In genomic region chr4:118077293-118077752, GRCm38 (mm10) we compare ENCODE assay signal across 13 mouse cellular contexts. TPM values are rescaled to one million over a fixed set of nuclear protein-coding genes. Genes with fewer than 3 reads are reported as not detected.
DNase-seq lines count a peak whose midpoint lies in the region; ATAC-seq and TF ChIP-seq lines count a peak whose summit lies in the region.
"Had no signal": no experiment of that assay in that cellular context is flagged by ENCODE, and none has a peak within 500 bp of the region (broad histone marks: within the 10 kb centered on the region; RNA-seq: fewer than 3 reads in every experiment).

No protein-coding gene starts in this region.

- no peak overlapping the region for H3K4me3 ChIP-seq in gastrocnemius, adult 2 months
- H3K4me3 ChIP-seq in neural tube, embryonic 13.5 days, result no peak overlapping the region
- no peak overlapping the region for H3K4me3 ChIP-seq in stomach, embryonic 15.5 days (replicated peaks)
- H3K4me3 ChIP-seq in forebrain, embryonic 10.5 days, result no peak overlapping the region
- H3K4me3 ChIP-seq: layer of hippocampus, adult 2 months; lung, embryonic 15.5 days; midbrain, embryonic 13.5 days had no signal

- peak; percentile 52; the same call in 1 of the 2 replicates for ATAC-seq in neural tube, embryonic 13.5 days (ENCODE audit: low read depth)
- no peak for ATAC-seq in stomach, embryonic 15.5 days (ENCODE audit: insufficient read depth, low FRiP score, low read depth)
- no peak for ATAC-seq in granulocyte monocyte progenitor cell, adult 5-6 weeks (replicated peaks; ENCODE audit: poor library complexity, severe bottlenecking)
- ATAC-seq: midbrain, embryonic 13.5 days had no signal

- H3K4me2 ChIP-seq in neural tube, embryonic 13.5 days, result peak overlapping the region; percentile 22; the same call in 1 of the 2 replicates
- H3K4me2 ChIP-seq in stomach, embryonic 15.5 days, result no peak overlapping the region
- H3K4me2 ChIP-seq: lung, embryonic 15.5 days; midbrain, embryonic 13.5 days had no signal

- H3K27me3 ChIP-seq in neural tube, embryonic 13.5 days, result no peaks in the 10 kb centered on the region
- H3K27me3 ChIP-seq in stomach, embryonic 15.5 days (replicated peaks), result no peaks in the 10 kb centered on the region
- H3K27me3 ChIP-seq in forebrain, embryonic 10.5 days (ENCODE audit: poor library complexity, severe bottlenecking), result no peaks in the 10 kb centered on the region
- H3K27me3 ChIP-seq: lung, embryonic 15.5 days; midbrain, embryonic 13.5 days had no signal

- peak overlapping the region; percentile 5 for H3K27ac ChIP-seq in gastrocnemius, adult 2 months
- peak overlapping the region; percentile 67 for H3K27ac ChIP-seq in neural tube, embryonic 13.5 days (replicated peaks)
- H3K27ac ChIP-seq in stomach, embryonic 15.5 days, result peak overlapping the region; percentile 57
- H3K27ac ChIP-seq in forebrain, embryonic 10.5 days, result no peak overlapping the region
- H3K27ac ChIP-seq: layer of hippocampus, adult 2 months; lung, embryonic 15.5 days; midbrain, embryonic 13.5 days had no signal

- DNase-seq in gastrocnemius, adult 2 months, result no peak
- no peak for DNase-seq in gastrocnemius, postnatal 14 days
- no peak for DNase-seq in neural tube, embryonic 10.5 days (ENCODE audit: extremely low spot score, low spot score)
- DNase-seq in kidney, postnatal 36 days, result peak; percentile 63 to 64
- no peak for DNase-seq in forebrain, embryonic 10.5 days (ENCODE audit: extremely low spot score, low spot score)
- DNase-seq: cerebellum, postnatal 25 days; thymus, adult 2 months had no signal

- peaks cover 21% of the 10 kb centered on the region for H3K4me1 ChIP-seq in neural tube, embryonic 13.5 days (replicated peaks)
- H3K4me1 ChIP-seq in stomach, embryonic 15.5 days, result peaks cover 7% of the 10 kb centered on the region; the same call in 1 of the 2 replicates
- H3K4me1 ChIP-seq in forebrain, embryonic 10.5 days, result peaks cover 8% of the 10 kb centered on the region; the same call in 1 of the 2 replicates
- H3K4me1 ChIP-seq: lung, embryonic 15.5 days had no signal

- TF ChIP-seq CTCF in gastrocnemius, adult 2 months (IDR thresholded peaks at IDR 0.05), result no peak

- H3K9me3 ChIP-seq in neural tube, embryonic 13.5 days, result peaks cover 2% of the 10 kb centered on the region; the same call in 1 of the 2 replicates
- no peaks in the 10 kb centered on the region for H3K9me3 ChIP-seq in stomach, embryonic 15.5 days
- H3K9me3 ChIP-seq in forebrain, embryonic 10.5 days, result peaks cover 4% of the 10 kb centered on the region; the same call in 1 of the 2 replicates
- H3K9me3 ChIP-seq: lung, embryonic 15.5 days; midbrain, embryonic 13.5 days had no signal

- 25% methylated on average over 12 of the region's 12 CpGs for WGBS in neural tube, embryonic 13.5 days
- 44% methylated on average over 12 of the region's 12 CpGs for WGBS in stomach, embryonic 15.5 days
- 84% methylated on average over 12 of the region's 12 CpGs for WGBS in forebrain, embryonic 10.5 days

- H3K9ac ChIP-seq in neural tube, embryonic 13.5 days, result peak overlapping the region; percentile 48; the same call in 1 of the 2 replicates
- no peak overlapping the region for H3K9ac ChIP-seq in stomach, embryonic 15.5 days
- H3K9ac ChIP-seq: lung, embryonic 15.5 days; midbrain, embryonic 13.5 days had no signal

- H3K36me3 ChIP-seq in neural tube, embryonic 13.5 days, result no peaks in the 10 kb centered on the region
- no peaks in the 10 kb centered on the region for H3K36me3 ChIP-seq in stomach, embryonic 15.5 days
- H3K36me3 ChIP-seq in forebrain, embryonic 10.5 days (replicated peaks), result peaks cover 13% of the 10 kb centered on the region
- H3K36me3 ChIP-seq: lung, embryonic 15.5 days; midbrain, embryonic 13.5 days had no signal

- intact Hi-C loops in gastrocnemius, adult 2 months (cut with DNase I), result loop anchor here (5.0 kb wide), 1 partner anchor 35 kb away; no protein-coding TSS in a partner anchor
- intact Hi-C loops in gastrocnemius, postnatal 14 days (cut with DNase I; ENCODE audit: low total_unique reads), result no loop called here

RNA-seq across cellular contexts. Expression of gene St3gal3, which starts 57.4 kb away (rescaled TPM):
- total RNA-seq in gastrocnemius, adult 2 months (2021), result 10 to 100 TPM; 73.4 to 75.0 TPM
- 10 to 100 TPM; 50.0 to 56.1 TPM for total RNA-seq in gastrocnemius, postnatal 14 days (2021)
- polyA plus RNA-seq in neural tube, embryonic 13.5 days (2015; fragmentation: Nextera tagmentation; extraction: Ambion mirVana), result 10.9 and 12.2 TPM in 2 replicates
- polyA plus RNA-seq in stomach, embryonic 15.5 days (2015; fragmentation: Nextera tagmentation; extraction: Ambion mirVana), result 6.4 and 8.0 TPM in 2 replicates
- polyA plus RNA-seq in forebrain, embryonic 10.5 days (2016; fragmentation: Nextera tagmentation; extraction: Ambion mirVana), result 5.8 and 5.9 TPM in 2 replicates
- 12.9 and 14.5 TPM in 2 replicates for total RNA-seq in granulocyte monocyte progenitor cell, adult 5-6 weeks (2014; fragmentation: Nextera tagmentation)
- total RNA-seq in granulocyte monocyte progenitor cell, adult 5-6 weeks (2017), result 4.7 and 8.2 TPM in 2 replicates

Comparison
In these comparisons a context has a peak if more than half of its experiments do, and no peak if none do; other contexts are left out.
1. DNase-seq: peak in kidney, postnatal 36 days (2 of 2); none in gastrocnemius, adult 2 months (single experiment), gastrocnemius, postnatal 14 days (single experiment), neural tube, embryonic 10.5 days (single experiment) and forebrain, embryonic 10.5 days (single experiment).